Mouse (Mus musculus): ENCODE results near the gene Dhfr.
A peak's percentile ranks its signal among the peaks of the same experiment; 100 is the strongest.
"Not testable (repeated sequence)": the region's sequence is repeated elsewhere in the genome, so short reads cannot be mapped to it uniquely, and the experiment has no call there.

Gene Dhfr

GRCm38 (mm10) chr13:92354456-92355271 lies at the start of gene Dhfr, which contains the start of gene Msh3:
TSS of gene Dhfr (plus strand) at chr13:92354726.
TSS of gene Msh3 (minus strand) at chr13:92355003.
- DNase-seq (ENCODE audit: low spot score) = peak; percentile 99

DNA sequence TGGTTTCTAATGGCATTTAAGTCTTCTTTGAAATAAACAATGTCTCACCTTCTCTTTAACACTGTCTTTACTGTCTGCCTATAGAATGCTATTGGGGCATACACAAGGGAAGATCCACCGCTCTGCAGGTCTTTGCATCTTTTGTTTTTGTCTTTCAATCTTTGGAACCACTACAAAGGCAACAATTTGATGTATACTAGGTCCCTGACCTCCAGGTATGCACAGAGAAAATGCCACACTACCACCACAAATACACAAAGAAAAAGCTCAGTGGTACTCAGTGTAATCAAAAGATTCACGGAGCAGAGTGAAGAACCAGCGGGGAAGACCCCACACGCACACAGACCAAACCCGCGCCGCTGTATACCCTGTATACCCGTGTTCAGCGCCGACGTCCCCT lies 48.8 kb upstream of the Dhfr start, which contains the start of gene Gm20379:
TSS of gene Gm20379 (plus strand) at position 301 of the 400 bp plus-strand sequence.
- DNase-seq (ENCODE audit: low spot score) = no peak

DNA sequence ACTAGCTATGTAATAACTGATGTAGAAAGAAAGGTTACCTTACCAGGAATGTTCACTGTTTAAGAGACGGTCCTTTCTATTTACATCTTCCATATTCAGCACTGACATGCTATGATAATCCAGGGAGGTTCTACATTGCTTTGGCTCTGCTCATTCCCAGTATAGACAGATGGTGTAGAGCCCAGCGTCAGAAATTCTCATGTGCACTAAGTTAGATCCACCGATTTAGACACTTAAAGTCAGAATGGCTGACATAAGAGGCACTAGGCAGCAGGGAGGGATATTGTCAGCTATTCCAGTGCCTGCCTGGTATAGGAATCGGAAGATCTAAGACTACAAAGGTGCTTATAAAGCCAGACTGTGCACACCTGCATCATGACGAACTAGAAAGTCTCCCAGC lies 39.9 kb upstream of the Dhfr start:
- DNase-seq (ENCODE audit: low spot score) = no peak

DNA sequence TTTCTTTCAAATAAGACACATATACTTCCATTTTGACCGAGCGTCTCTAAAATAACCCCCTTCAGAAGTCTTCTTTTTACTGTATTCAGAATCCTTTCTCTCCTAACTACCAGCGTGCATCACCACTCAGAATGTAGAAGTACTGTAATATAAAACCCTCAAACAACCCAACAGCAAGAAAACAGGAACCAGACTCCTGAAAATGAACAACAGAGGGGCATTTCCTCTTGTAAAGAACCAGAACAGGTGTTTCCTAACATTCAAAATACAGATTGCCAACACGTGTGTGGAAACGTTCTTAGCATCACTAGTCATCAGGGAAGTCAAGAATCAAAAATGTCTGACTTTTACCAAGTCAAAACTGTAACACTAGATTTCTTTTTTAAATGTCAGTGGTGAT lies 33.8 kb upstream of the Dhfr start:
- no peak for DNase-seq (ENCODE audit: low spot score)

DNA sequence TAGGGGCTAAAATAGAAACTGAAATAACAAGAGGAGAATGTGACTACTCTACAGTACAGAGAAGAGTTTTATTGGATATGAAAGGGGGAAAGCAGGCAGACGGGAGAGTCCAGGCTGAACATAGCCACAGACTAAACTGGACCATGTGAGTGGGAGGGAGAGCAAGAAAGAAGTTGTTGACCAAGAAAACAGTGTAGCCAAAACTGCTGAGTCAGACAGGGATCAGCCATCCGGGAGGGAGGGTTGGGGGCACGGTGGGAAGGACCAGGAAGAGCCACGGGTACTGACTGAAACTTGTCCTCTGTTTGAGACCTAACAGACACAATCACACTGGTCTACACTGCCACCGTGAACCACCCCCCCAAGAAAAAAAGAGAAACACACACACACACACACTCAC lies 28.5 kb upstream of the Dhfr start:
- DNase-seq (ENCODE audit: low spot score) = no peak

GRCm38 (mm10) chr13:92328000-92328399 lies 26.5 kb upstream of the Dhfr start:
- DNase-seq (ENCODE audit: low spot score) = no peak

DNA sequence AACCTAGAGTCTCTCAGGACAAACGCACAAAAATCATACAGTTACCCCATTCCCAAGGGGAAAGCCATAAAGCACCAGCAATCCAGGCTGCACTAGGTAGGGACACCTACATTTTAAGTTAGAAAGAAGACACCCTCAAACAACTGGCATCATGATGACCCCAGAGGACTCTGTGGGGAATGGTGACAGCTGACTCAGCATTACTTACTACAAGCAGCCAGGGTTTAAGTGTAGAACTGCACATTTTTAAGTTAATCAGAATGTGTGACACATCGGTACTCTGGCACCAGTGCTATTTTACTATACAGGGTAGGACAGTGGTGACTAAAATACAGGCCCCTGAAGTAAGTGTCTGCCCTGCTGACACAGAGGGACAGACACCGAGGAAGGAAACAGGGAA lies 23.9 kb upstream of the Dhfr start:
- DNase-seq (ENCODE audit: low spot score) = no peak

- DNase-seq (ENCODE audit: low spot score) = no peak
These were observed 22.2 kb upstream of the Dhfr start for GRCm38 (mm10) chr13:92332103-92332879.

GRCm38 (mm10) chr13:92336857-92337256 lies 17.7 kb upstream of the Dhfr start:
- no peak for DNase-seq (ENCODE audit: low spot score)

- no peak for DNase-seq (ENCODE audit: low spot score)
These were observed 16.6 kb upstream of the Dhfr start for GRCm38 (mm10) chr13:92337773-92338462.

- no peak for DNase-seq (ENCODE audit: low spot score)
These were observed 14.7 kb upstream of the Dhfr start for GRCm38 (mm10) chr13:92339787-92340186.

- DNase-seq (ENCODE audit: low spot score) = no peak
These were observed 10.5 kb upstream of the Dhfr start for GRCm38 (mm10) chr13:92344033-92344432.

- DNase-seq (ENCODE audit: low spot score) = no peak
These were observed 8.2 kb upstream of the Dhfr start for GRCm38 (mm10) chr13:92346338-92346737.

DNA sequence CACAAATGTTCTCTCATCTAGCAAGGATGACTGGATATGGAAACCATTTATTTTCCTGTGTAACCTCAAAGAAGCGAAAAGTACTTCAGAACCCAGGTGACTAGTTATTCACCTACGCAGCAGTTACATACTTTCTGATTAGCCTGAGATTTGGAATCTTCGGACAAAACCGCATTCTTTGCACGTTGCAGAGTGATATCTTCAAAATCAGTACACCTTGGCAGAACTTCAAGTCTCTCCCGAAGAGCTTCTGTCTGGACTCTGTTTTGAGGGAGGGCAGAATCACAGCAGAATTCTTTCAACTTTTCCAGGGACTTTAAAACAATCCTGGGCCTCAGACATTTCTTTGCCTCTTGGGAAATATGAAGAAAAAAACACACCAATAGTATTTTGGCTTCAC lies 3.4 kb upstream of the Dhfr start:
- DNase-seq (ENCODE audit: low spot score) = no peak

- DNase-seq (ENCODE audit: low spot score) = peak; percentile 10
These were observed 570 bp upstream of the Dhfr start for GRCm38 (mm10) chr13:92353956-92354355.

GRCm38 (mm10) chr13:92355272-92355643 lies 732 bp downstream of the Dhfr start:
- no peak for DNase-seq (ENCODE audit: low spot score)

DNA sequence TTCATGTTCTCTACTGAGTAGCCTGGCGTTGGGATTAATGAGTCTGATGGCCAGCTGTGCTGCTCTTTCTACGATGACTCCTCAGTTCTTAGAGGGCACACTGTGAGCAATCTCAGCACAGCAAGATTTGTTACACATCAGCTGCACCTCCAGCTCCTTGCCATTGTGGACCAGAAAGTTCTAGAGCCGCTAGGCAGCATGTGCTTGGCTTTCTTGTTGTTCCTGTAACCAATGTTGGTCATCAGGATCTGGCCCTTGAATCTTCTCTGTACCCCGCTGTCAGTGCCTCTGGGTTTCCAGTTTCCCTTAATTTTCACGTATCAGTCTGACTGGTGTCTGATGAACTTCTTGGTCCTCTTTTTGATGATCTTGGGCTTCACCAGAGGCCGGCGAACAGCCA lies 1.9 kb downstream of the Dhfr start:
- peak; percentile 29 for DNase-seq (ENCODE audit: low spot score)

DNA sequence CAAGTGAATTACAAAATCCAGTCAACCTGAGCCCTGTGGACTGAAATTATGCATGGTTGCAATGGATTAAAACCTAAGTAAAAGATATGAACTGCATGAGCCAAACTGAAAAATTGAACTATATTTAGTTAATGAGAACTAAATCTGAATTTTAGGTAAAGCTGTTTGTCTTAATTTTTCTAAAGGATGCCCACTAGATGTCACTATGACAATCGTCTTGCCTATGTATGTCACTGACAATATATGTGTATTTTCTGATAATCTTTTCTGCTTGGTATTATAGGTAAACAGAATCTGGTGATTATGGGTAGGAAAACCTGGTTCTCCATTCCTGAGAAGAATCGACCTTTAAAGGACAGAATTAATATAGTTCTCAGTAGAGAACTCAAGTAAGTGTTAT lies 3.1 kb downstream of the Dhfr start:
- DNase-seq (ENCODE audit: low spot score) = peak; percentile 9

- DNase-seq (ENCODE audit: low spot score) = no peak
These were observed 7.1 kb downstream of the Dhfr start for GRCm38 (mm10) chr13:92361609-92362008.

DNA sequence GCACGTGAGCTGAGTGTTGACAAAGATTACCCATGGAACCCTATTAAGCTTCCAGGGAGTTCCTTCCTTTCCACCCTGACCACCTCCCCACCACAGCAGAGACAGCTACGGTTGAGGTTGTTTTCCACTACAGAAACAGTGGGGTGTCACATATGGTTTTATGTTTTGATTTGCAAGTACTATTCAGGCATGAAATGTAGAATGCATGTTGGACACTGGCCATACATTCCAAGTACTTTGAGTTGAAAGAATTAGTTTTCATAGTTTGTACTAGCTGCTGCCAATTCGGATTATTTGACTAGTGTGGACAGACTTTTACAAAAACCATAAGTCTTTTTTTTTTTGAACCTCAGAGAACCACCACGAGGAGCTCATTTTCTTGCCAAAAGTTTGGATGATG lies 10.8 kb downstream of the Dhfr start:
- DNase-seq (ENCODE audit: low spot score) = no peak

GRCm38 (mm10) chr13:92370811-92371210 lies 16.3 kb downstream of the Dhfr start:
- DNase-seq (ENCODE audit: low spot score) = no peak

- not testable (repeated sequence) for DNase-seq (ENCODE audit: low spot score)
These were observed 16.9 kb downstream of the Dhfr start for GRCm38 (mm10) chr13:92371466-92371865.

GRCm38 (mm10) chr13:92387367-92387766 lies 32.8 kb downstream of the Dhfr start:
- DNase-seq (ENCODE audit: low spot score) = no peak

Data from embryo, embryonic 10.5 days (tissue).